Mouse (Mus musculus): ENCODE results near the gene Oaz1.

DNA sequence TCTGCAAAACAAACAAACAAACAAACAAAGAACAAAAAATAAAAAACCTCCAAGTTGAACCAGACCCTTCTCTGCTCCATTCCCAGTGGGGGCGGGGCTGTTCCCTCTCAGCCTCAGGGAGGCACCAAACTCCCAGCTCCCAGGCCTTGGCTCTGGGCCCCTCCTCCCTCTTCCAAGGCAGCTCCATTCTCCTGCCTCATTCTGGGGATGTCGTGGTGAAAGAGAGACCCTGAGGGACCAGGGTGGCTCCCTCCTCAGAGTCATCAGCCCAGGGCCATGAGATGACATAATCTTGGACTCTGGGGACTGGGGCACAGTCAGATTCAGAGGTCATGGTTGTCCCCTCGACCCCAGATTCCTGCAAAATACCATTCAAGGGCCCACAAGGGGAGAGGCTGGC is 50.1 kb downstream of the Oaz1 start:
- TF ChIP-seq POLR2A (IDR thresholded peaks at IDR 0.05; ENCODE audit: low read depth, low read length) = no peak
- no peak for TF ChIP-seq CTCF (IDR thresholded peaks at IDR 0.05; ENCODE audit: borderline replicate concordance, insufficient read depth, low read length)

Data from embryonic fibroblast, embryonic 13.5 days (primary cell).